Mouse (Mus musculus): ENCODE data around the gene Frrs1.

DNA sequence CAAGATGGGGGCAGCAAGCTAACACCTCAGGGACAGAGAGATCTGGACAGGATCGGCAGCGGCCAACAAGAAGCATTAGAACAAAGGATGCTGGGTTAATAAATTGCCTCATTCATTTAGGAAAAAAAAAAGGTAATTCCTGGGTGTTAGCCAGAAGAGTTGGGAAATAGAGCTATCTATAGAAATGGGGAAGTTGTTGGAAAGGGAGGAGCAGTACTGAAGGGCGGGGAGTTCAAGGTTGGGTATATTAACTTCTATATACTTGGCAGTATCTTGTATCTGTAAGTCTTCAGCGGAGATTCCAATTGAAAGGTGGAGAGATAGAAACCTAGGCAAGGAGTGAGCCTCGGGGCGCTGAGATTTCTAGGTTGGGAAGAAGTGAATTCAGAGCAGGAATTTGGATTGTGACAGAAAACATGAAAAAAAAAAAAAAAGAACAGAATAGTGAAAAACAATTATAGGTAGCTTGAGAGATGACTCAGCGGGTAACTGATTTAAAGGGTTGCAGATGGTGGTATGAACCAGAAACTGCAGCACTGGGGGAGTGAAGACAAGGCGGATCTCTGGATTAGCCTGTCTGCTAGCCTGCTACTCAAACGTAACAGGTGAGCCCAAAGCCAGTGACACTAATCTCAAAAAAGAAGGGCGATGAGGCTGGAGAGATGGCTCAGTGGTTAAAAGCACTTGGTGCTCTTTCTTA, 14.2 kb upstream of the Frrs1 start:
- TF ChIP-seq CTCF (IDR thresholded peaks at IDR 0.05; ENCODE audit: borderline replicate concordance, insufficient read depth, low read length) (no peak), POLR2A (IDR thresholded peaks at IDR 0.05; ENCODE audit: low read depth, low read length) (no peak)
